Mouse (Mus musculus) activated CD4-positive, CD25-positive, alpha-beta regulatory T cell, adult 4 months (primary cell): ENCODE data around the gene Gm10309. TPM values are rescaled to one million over a fixed set of nuclear protein-coding genes. Genes with fewer than 3 reads are reported as not detected.

Source experiments
- ATAC-seq: one replicate; pipeline ENCODE4 v1.8.0; 2017
- polyA plus RNA-seq, 2 experiments: library from polyadenylated mRNA; unstranded; fragments of 100-300 nt; shearing (Covaris generic); gene quantifications; one replicate each; pipeline ENCODE4 v1.2.1; 2017

The Gm10309 gene
- polyA plus RNA-seq, 2 experiments from 2014 or later, result 0.60 to 0.93 TPM

DNA sequence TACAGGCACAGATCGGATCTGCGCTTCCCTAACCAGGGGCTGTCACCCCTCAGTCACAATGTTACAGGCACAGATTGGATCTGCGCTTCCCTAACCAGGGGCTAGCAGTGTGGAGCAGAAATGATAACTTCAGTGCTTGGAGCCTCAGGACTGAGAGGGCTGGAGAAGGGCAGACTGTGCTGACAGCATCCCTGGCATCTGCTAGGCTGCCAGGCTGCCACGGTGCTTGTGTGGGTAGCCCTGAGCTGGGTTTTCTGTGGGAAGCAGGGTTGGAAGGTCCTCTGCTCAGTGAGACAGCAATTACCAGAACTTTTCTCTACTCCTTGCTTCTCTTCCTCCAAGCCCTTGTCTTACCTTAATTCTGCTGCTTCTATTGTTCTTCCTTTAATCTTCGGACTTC is 37.1 kb downstream of the Gm10309 start:
- no peak for ATAC-seq

DNA sequence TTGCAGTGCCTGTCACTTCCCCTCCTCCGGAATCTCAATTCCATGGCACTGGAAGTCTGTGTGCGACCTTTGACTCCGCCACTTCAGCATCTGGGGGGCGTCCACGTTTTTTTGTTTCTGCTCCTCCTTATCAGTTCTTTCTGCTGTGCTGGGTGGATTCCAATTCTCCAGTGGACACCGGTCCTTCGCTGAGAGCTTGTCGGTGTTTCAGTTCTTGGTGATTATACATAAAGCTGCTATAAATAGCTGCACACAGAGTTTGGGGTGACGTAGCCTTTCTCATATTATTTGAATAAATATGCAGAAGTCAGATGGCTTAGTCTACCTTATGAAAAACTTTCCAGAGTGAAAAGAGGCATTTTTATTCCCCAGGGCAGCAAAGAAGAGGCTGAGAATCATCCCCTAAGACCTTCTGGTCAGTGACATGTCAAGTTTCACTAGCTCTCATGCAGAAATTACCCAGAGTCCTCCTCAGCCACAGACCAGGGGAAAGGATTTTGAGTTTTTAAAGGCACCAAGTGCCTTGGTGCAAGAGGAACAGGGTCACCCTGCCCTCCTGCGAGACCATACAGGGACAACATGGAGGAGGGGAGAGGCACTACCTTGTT is 37.6 kb downstream of the Gm10309 start:
- ATAC-seq, result no peak

GRCm38 (mm10) chr17:86466871-86467270 is 38.2 kb downstream of the Gm10309 start:
- ATAC-seq, result no peak

- no peak for ATAC-seq
Observed at GRCm38 (mm10) chr17:86466412-86466811, 38.6 kb downstream of the Gm10309 start.

GRCm38 (mm10) chr17:86465865-86466264 is 39.2 kb downstream of the Gm10309 start:
- ATAC-seq, result no peak

- ATAC-seq, result no peak
Observed at GRCm38 (mm10) chr17:86464689-86465363, 40.2 kb downstream of the Gm10309 start.

DNA sequence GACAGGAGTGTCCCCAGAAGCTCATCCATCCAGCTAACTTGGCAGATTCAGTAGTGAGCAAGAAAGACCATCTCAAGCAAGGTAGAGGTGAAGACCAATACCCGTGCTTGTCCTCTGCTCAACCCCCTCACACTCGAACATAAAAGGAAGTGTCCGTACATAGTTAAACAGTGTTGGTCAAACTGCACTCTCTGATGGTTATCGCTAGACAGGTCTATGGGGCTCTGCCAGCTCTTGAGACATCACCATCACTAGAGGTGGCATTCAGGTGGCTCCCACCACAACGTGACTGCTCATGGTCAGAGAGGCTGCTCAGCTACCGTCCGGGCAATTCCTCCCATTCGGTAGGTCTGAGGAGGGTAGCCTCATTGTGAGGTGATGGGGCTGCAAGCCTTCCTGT is 40.8 kb downstream of the Gm10309 start:
- no peak for ATAC-seq

- no peak for ATAC-seq
Observed at GRCm38 (mm10) chr17:86463369-86463768, 41.7 kb downstream of the Gm10309 start.

GRCm38 (mm10) chr17:86460645-86461430 is 44.2 kb downstream of the Gm10309 start:
- ATAC-seq, result no peak

DNA sequence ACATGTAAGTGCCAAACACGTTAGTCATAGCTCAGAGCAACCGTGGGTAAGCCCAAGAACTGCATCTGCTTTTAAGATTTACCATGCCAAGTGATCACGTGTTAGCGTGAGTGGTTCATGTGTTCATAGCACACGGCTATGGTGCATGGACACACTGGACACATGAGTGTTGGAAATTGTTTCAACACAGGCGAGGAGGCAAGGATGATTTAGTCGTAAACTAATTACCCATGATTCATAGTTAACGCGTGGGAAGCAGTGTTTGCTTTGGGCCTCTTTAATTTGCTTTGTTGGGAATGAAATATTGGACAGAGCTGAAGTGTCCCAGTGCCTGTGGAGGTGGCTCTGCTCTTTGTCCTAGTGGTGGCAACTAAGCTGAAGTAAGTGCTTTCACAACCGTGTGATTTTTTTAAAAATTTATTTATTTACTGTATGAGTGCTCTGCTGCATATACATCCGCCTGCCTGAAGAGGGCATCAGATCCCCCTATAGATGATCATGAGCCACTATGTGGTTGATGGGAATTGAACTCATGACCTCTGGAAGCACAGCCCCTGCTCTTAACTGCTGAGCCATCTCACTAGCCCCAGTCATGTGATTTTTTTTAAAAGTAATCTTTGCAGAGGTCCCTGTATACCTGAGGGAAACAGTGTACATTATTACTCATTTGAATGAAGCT is 46.6 kb downstream of the Gm10309 start:
- ATAC-seq, result no peak

GRCm38 (mm10) chr17:86456512-86456911 is 48.5 kb downstream of the Gm10309 start:
- ATAC-seq, result no peak

DNA sequence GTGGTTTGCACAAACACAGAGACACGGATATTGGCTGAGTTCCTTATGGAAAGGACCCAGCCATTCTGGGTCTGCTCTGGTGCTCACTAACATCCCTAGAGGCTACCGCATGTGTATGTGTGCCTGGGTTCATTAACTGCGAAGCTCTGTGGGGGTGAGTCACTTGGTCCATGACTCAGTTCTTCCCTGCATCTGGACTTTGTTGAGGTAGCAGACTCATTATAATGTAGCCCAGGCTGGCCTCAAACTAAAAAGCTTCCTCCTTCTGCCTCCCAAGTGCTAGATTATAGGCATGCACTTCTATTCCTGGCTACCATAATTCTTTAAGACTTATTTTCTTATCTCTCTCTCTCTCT is 50.7 kb downstream of the Gm10309 start:
- ATAC-seq, result no peak

DNA sequence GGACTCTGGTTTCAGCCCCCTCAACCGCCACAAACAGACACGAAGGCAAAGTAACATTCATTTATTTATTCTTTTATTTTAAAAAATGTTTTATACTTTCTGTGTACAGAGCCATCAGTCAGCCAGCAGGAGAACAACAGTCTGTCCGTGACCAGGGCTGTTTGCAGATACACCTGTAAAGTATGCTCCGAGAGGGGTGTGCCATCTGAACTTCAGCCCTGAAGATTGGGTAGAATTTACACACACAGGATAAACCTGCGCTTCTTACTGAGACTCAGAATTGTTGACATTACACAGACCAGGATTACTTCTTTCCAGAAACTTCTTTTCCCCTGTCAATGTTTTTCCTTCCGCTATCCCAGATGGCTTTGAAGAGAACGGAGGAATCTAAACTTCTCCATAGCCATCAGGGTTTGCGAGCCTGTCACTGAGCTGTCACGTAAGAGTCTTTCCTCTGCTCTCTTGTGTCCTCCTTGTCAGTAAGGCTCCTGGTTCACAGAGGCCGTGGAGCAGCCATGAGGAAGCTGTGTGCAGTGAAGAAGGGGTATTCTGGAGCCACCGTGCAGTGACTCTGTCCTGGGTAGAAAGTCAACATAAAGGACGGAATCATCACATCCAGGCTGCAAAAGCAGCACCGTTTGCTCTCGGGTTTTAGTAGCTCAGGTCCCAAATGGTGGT is 51.2 kb downstream of the Gm10309 start:
- ATAC-seq, result no peak

DNA sequence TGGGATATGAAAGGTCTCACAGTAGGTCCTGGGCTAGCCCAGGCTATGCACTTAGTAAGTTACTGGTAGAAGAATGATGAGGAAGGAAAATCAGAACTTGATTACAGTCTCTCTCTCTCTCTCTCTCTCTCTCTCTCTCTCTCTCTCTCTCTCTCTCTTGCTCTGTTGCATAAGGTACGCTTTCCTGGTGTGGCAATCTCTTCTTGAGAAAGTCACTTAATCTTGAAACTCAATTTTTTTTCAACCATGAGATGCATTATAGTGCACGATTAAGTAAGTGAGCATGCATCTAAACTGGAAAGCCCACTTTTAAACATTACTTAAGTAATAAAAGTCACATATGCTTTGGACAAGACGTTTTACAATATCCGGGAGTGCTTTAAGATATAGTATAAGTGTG is 52.1 kb downstream of the Gm10309 start:
- ATAC-seq, result no peak

Other genes with a start within 250 kb of the Gm10309 start
- gene Epas1, start 248.5 kb upstream of the Gm10309 start, polyA plus RNA-seq, result 1 to 10 TPM; 2.1 to 3.8 TPM